Mouse (Mus musculus) gastrocnemius, adult 18-20 months (tissue): ENCODE measurements around the gene Myd88. TPM values are rescaled to one million over a fixed set of nuclear protein-coding genes. Genes with fewer than 3 reads are reported as not detected.

ENCODE experiments used
- DNase-seq: peaks from one replicate; pipeline ENCODE4 v3.0.0; 2021; ENCODE audit warnings: low spot score
- total RNA-seq, 2 experiments: library from RNA; stranded (reverse); gene quantifications; 2 replicates each; pipeline ENCODE4 v1.2.3; 2021

The Myd88 gene
- total RNA-seq, 2 experiments from 2014 or later = 4.8 to 6.6 TPM

DNA sequence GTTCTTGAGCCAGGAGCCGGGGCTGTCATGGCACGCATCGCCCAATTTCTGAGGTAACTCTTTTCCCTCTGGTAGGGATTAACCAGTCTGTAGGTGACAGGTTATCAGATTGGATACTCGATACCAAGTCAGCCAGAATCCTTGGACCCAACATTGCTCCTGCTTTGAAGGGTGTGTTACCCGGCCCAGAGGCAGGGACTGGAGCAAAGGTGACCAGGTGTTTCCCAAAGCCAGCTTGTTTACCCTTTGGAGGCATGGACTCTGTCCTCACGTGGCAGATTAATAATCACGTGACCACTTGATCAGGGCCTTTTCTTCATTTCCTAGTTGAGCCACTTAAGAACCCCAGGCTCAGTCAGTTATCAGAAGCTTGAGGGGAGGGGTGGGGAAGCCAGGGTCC lies 1.5 kb upstream of the Myd88 start:
- DNase-seq = no peak

DNA sequence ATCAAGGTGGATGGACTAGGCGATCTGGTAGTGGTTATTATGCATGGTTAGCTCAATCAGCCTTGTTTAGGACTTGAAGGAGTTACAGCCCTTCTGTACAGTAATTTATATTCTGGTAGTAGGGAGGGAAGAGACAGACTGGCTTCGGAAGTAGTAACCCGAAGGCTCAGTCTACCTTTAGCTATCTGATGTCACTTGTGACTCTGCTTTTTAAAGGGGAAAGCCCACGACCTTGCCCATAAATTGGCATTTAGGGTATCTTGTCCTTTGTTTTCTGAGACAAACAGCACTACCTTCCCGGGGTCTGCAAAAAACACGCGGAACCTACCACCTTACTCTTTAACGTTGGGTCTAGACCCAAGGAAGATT lies 1.0 kb downstream of the Myd88 start:
- DNase-seq = no peak

DNA sequence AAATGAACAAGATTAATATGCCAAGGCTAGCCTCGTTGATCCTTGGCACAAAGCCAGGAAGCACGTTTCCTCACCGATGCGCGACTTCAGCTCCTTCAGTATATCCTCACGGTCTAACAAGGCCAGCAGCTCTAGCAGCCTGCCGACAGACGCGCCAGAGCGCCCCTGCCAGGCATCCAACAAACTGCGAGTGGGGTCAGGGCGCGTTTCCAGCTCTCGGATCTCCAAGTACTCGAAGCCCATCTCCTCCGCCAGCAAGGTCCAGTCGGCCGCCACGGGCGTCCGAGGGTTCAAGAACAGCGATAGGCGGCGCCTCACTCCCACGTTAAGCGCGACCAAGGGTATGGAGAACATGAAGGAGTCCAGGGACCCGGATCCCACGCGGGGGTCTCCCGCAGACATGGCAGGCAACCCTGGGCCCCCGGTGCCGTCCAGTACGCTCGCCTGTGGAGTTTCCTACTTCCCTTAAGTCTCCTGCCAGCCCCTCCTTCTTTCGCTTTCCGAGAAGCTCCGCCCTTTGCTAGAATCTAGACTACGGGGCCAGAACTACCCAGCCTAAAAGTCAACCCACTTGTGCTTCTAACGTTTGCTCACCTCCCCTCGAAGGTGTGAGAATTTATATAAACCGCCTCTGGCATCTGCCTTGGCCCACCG lies 1.5 kb downstream of the Myd88 start, which contains the start of gene Acaa1a:
TSS of gene Acaa1a (plus strand) at position 119 of the 654 bp plus-strand sequence.
- DNase-seq = peak; percentile 67

DNA sequence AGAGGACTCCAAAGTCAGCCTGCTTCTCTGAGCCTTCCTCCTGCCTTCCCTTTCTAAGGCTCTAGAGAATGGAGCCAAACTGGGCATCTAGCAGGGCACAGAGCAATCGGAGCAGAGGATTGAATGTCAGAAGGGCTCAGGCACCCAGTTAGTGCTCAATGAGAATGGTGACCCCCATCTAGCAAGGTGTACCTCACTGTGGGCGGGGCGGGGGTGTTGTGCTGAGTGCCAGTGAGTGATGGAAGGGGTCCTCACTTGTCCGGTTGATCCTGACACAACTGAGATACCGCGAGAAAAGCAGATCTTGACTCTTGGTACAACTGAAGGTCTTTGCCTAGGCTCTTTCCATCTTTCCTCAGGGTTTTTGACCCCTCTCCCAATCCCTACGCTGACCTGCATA lies 2.1 kb downstream of the Myd88 start:
- DNase-seq = no peak

DNA sequence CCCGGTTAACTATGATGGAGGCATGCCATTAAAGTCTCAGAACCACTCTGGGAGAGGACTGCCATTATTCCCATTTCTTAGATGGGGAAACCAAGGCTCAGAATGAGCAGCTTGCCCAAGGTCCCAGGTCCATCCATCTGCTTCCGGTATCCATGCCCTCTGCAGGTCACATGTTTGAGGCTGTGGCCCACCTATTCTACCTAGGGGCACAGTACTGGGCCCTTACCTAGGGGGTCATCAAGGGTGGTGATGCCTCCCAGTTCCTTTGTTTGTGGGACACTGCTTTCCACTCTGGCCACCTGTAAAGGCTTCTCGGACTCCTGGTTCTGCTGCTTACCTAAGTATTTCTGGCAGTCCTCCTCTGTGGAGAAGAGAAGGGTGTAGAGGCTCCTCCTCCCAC lies 2.9 kb downstream of the Myd88 start:
- DNase-seq = no peak

DNA sequence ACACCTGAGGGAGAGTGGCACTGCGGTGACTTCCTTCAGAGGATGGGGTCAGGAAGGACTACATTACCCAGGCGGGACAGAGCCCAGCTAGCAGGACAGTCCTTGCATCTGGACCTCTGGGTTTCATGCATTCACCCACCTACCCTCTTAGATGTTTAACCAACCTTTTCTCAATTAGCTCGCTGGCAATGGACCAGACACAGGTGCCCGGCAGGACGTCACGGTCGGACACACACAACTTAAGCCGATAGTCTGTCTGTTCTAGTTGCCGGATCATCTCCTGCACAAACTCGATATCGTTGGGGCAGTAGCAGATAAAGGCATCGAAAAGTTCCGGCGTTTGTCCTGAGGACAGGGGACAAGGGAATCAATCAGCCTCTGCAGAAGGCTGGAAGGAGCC lies 3.4 kb downstream of the Myd88 start:
- DNase-seq = no peak

DNA sequence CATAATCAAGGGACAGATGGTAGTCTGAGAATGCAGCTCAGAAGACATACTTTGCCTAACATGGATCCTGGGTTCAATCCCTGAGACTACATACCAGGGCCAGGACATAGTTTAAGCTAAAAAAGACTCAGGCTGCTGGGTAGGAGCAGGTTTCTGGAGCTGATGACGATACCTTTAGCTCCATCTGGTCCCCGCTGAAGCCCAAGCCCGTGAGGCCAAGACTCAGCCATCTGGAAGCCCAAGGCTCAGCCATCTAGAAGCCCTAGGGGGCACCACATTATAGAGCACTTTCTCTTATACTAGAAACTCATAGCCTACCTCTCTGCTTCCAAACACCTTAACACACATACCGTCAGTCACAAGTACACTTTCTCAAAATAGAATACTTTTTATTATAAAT lies 5.6 kb downstream of the Myd88 start:
- no peak for DNase-seq

DNA sequence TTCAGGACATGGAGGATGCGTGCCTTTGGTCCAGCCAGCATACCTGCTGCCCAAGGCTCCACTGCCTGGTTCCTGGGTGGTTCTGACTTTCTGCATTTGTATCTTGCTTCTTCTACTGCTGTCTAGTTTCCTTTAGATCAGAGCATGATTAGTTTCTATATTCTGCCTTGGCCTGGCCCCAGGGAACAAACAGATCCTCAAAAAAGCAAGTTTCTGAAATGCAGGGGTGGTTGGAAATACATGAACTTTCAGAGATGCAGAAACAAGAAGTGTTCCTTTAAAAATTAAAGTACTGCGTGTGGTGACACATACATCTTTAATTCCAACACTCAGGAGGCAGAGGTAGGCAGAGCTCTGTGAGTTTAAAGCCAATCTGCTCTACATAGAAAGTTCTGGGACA lies 6.4 kb downstream of the Myd88 start:
- no peak for DNase-seq

DNA sequence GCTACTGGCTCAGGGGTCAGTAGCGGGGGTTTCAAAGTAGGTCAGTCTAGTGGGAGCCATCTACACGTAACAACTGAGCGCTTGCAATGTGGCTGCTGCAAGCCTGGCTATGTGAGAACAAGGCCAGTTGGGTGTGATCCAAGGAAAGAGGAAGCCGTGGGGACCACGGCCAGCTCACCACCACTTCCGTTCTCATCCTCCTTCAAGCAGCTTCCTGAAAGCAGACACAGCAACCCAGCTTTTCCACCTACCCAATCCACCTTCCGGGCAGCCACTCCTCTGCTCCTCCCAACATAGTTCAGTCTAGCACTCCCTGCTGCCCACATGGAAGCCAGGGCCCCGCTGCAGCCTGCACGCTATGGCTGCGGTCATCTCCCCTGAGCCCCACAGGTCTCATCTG lies 6.9 kb downstream of the Myd88 start:
- DNase-seq = peak; percentile 76

DNA sequence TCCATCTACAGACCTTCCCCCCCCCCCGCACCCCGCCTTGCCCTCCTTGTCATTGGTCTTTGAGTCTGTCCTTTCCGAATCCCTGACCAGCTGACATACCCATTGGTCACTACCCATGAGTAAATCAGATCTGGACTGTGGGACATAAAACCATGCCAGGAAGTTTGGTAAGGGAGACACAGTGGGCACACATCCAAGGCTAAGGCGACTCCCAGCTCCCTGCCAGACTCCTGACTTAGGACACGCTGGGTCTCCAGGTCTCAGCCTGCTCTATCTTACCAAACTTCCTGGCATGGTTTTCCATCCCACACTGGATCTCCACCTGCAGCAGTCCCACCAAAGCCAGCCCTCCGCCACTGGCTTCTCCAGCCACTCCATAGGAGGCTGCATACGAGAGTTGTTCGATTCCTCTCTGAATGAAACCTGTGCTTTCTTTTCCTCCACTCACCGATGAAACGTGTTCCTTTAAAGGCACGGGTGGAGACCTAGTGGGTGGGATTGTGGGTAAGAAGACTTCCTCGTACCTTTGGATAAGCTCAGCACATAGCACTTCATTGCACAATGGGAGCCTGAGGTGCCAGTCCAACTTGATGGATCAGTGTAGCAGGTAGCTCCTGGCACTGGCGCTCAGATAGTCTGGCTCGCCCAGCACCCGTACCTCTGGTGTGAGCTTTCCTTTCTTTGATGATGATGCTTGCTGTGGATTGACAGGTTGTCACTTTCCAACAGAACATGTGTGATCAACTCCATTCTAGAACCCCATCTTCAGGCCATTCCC lies 10.8 kb downstream of the Myd88 start:
- DNase-seq = peak; percentile 42

DNA sequence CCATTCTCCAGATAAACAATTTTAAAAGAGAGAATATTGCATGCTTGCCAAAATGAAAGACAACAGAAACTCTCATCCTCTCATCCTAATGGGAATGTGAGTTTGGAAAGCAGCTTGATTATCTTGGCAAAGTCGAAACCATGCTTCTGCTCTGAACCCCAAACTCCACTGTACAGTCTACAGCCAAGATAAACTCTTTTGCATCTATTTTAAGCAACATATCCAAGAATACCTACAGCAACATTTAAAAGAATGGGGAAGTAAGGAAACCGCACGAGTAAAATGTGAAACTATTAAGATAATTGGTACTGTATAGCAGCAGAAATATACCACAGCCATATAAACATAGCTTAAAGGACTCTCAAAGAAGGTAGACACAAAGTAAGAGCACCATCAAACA lies 12.7 kb downstream of the Myd88 start:
- no peak for DNase-seq

DNA sequence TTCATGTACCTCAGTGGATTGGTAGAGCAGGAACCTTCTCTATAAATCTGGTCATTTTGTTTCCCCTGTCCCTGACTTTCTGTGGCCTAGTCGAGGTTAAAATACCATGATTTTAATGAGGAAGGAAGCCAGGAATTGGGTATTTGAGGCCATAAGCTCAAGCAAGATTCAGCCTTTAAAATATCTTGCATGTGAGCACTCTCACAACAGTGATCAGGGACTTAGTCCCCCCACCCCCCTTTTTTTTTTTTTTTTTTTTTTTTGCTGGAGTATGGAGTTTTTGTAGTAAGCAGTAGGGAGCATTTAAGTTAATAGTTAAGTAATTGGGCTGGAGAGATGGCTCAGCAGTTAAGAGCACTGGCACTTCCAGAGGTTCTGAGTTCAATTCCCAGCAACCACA lies 17.1 kb downstream of the Myd88 start:
- no peak for DNase-seq

DNA sequence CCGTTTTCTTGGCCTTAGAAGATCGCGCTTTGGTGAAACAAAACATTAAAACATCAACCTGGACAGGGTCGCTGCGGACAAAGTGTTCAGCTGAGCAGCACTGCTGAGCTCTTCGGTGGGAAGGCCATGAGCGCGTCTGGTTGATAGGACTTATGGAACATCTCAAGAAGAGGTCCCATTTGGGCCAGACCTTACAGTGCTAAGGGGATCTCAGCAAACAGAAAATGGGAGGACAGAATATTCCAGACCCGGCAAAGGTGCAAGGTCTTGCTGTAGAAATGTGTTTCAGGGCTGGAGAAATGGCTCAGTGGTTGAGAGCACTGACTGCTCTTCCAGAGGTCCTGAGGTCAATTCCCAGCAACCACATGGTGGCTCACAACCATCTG lies 18.0 kb downstream of the Myd88 start:
- no peak for DNase-seq

DNA sequence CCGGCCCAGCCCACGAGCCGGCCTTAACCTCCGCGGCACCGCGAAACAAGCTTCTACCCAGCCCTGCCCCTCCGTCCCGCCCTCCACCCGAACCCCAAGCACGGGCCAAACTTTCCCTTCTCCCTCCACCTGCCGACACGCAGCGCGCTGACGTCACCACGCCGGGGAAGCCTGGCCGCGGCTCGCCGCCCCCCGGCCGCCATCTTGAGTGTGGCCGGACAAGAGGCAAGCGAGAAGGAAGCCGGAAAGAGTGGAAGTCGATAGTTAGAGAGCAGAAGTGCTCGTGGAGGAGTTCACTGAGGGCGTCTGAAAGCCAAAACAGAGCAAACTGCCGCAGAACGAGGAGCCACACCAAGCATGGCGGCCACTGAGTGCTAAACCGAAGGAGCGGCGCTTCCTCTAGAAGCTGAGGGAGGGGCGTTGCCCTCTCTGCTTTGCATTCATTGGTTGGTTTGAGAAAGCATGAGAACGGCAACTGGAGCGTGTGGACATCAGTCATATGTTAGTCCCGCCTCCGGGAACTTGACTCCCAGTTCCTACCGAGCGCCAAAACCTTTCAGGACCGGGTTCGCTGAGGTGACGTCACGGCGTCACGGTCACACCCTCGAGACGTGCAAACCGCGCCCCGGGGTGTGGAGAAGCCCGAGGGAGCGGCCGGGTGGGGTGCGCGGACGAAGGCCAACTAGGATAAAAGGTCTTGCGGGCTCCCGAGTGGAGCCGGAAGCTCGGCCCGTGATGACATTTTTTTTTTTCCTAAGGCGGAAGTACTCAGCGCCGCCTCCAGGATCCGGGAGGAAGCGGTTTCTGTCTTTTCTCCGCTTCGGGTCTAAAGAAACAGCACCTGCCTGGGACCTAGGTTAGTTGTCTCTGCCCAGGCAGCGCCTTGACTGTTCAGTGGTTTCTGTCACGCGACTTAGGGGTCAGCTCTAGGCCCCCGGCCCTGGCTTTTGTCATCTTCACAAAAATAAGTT lies 18.6 kb downstream of the Myd88 start, which contains the start of gene Oxsr1:
TSS of gene Oxsr1 (minus strand) at position 139 of the 971 bp plus-strand sequence.
- DNase-seq = peak; percentile 100

DNA sequence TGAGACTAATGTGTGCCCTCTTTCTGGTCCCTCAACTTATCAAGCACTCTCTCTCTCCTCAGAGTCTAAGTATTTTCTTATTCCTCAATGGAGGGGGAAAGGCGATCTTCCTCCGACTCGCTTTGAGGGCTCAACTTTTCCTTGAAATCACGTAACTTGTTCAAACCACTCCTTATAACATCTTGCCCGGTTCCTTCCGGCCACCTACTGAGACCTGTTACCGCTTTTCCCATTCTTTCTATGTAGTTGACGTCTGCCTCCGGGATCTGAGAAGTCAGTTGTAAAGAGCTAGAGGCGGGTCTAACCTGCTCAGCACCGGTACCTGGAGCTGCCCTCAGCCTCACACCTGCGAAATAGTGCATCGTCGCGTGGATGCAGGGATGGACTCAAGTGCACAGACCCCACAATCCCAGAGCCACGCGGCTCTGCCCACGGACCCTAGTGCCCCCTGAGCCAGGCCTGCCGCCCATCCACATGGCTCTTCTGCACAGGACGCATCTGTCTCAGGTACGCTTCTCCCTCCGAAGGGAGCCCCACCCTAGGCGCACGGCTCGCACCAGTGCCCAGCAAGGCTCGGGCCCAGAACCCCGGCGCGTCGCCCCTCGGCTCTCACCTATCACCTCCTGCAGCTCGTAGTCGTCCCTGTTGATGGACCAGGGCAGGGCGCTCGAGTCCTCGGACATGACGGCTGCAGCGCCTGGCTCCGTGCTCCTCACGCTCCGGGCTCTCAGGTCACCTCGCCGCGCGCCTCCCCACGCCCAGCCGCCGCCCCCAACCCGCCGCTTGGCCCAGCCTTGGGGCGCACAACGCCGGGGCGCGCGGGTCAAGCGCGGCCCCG lies 19.6 kb downstream of the Myd88 start:
- no peak for DNase-seq

DNA sequence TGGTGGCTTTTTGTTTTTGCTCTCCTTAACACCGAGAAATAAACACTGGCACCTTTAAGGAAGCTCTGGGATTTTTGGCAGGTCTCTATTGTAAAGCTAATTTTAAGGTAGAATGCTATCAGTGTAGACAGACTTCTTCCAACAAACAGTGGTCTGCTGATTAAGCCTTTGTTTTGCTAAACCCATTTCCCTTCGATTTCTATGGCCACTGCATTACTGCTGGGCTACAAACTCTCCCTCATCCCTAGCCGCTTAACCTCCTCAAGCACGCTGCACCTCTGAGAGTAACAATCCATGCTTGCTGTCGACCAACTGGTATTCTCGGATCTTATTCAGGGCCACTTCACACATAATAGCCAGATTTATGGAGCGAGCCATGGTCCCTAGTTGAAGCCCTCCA lies 20.3 kb downstream of the Myd88 start:
- no peak for DNase-seq

DNA sequence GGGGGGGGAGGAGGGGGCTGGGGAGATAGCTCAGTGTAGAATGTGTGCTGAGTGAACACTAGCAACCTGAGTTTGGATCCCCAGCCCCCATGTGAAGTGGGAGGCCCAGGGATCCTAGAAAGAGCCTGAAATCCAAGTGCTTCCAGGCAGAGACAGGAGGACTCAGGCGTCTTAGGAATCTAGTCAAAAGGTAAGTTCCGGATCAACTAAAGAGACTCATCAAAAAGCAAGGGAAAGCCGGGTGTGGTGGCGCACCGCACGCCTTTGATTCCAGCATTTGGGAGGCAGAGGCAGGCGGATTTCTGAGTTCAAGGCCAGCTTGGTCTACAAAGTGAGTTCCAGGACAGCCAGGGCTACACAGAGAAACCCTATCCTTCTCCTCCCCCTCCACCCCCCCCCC lies 20.8 kb downstream of the Myd88 start:
- no peak for DNase-seq

DNA sequence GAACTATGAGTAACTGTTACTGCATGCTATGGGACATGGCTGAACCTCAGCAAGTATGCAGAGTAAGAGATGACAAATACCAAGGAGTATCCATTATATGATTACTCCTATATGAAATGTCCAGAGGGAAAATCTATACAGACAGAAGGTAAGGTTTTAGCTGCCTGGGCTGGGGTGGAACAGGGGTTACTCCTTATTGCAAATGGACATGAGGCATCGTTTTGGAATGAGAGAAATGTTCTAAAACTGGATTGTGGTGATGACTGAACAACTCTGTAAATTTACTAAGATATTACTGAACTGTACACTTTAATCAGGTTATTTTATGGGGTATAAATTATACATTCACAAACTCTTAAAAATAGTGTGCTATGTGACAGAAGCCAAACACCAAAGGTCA lies 22.3 kb downstream of the Myd88 start:
- DNase-seq = no peak

DNA sequence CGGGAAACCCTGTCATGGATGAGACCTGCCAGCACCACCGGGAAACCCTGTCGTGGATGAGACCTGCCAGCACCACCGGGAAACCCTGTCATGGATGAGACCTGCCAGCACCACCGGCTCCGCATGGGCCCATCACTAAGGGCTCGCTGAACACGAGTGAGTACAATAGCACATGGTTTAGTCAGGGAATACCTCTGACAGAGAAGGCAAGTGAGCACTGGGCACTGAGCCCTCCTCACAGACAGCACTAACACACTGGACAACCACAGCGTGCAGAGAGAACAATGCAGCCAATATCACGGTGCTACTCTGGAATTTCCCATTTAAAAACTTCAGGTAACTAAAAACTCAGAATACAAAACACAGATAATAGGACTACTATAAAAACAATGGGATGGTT lies 28.1 kb downstream of the Myd88 start:
- DNase-seq = no peak

DNA sequence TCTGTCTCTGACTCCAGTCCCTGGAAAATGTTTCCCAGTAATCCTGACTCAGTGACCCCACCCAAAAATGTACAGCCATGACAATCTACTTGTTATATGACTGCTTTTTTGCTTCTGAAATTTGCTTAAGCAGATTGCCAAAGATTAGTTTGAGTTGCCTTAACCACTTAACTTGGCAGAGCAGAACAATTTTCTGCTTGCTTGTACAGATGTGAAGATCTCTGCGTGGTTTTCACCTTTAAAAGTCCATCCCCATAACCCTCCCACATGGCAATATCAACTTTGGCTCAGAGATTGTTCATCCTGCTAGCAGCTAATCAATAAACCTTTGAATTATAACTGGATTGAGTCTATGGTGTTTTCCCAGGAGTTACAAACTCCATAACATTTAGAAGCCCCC lies 32.1 kb downstream of the Myd88 start:
- no peak for DNase-seq

DNA sequence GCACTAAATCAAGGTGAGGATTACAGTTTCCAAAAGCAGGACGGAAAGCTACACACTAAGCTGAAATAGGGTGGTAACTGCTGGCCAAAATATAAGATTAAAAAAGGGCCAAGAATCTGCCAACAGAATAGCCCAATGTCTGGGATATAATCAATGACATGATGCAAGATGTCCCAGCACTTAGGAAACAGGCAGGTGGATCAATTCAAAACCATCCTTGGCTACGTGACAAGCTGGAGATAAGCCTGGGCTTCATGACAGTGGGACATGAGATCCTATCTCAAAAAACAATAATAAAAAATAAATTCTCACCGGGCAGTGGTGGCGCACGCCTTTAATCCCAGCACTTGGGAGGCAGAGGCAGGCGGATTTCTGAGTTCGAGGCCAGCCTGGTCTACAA lies 35.3 kb downstream of the Myd88 start:
- no peak for DNase-seq
